Mouse (Mus musculus) olfactory bulb, adult 2 months (tissue): ENCODE measurements at regions not wholly inside any gene's neighbourhood (a gene's known extent, or its start where the extent isn't known, plus 50 kb on each side); places are given as distances from the start of the nearest gene placed in this dataset.
"Not testable (repeated sequence)": the region's sequence is repeated elsewhere in the genome, so short reads cannot be mapped to it uniquely, and the experiment has no call there.

Source experiments
- H3K27ac ChIP-seq: fragments of 200-500 bp; 2 replicates; pipeline ENCODE4 v1.5.1; 2012; ENCODE audit warnings: low read depth, low read length; ENCODE audit not compliant: insufficient read depth
- H3K4me1 ChIP-seq: fragments of 200-500 bp; 2 replicates; pipeline ENCODE4 v1.6.1; 2012; ENCODE audit warnings: low read length; ENCODE audit not compliant: control insufficient read depth, insufficient read depth
- H3K4me3 ChIP-seq: fragments of 200-500 bp; 2 replicates; pipeline ENCODE4 v1.5.1; 2012; ENCODE audit warnings: mild to moderate bottlenecking, low read depth, low read length, moderate library complexity; ENCODE audit not compliant: insufficient read depth
- CTCF ChIP-seq: fragments of 200-500 bp; IDR thresholded peaks from 2 replicates; pipeline ENCODE4 v1.5.1; 2012; ENCODE audit warnings: low read depth, mild to moderate bottlenecking, low read length, moderate library complexity; ENCODE audit not compliant: insufficient read depth
- POLR2A ChIP-seq: fragments of 200-500 bp; IDR thresholded peaks from 2 replicates; pipeline ENCODE4 v1.6.1; 2012; ENCODE audit warnings: mild to moderate bottlenecking, low read depth, low read length, moderate library complexity; ENCODE audit not compliant: insufficient read depth
- WGBS: fragments of 180-500 bp; shearing (Covaris S2); methylation state at CpG from one replicate; pipeline ENCODE4 v1.1.7; 2018; 5-methylcytosine and 5-hydroxymethylcytosine counted together

DNA sequence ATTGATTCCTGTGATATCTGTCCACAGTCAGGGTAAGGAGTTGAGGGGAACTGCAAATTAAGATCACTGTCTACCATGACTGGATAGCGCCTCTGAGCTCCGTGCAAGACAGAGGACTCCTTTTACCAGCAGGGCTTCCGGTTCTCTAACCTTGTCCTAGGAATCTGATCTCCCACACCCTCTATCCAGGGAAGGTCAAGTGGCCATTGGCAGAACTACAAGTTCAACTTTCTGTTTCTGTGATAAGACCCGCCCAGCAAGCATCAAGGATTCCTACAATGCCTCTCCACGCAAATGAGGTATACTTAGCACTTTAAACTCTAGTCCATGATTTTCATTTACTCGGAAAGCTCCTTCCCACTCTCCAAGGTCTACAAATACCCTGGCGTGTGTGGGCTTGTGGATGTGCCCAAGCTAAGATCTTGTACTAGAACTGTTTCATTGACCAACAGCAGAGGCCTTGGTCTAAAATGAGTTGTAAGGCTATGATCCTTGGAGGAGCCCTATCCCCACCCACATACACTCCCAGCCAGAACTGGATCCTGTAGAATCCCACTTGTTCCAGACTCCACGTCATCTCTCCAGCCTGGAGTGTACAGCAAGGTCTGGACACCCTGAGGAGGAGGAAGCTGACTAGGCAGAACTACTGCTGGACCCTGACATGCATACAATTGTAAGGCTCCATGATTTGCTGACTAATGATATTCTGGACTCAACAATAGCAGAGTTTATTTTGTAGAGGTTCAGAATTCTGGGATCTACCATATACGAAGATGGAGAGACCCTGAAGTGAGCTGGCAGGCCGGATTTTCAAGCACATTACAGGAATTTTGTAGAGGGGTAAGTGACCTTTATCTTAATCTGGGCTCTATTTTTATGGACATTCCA is 190.8 kb upstream of the Phyhipl start:
- Histone ChIP-seq H3K27ac (no peak overlapping the region), H3K4me1 (no peaks in the 10 kb centered on the region), H3K4me3 (no peak overlapping the region)
- TF ChIP-seq CTCF (no peak), POLR2A (no peak)
- WGBS = 88% methylated on average over 10 of the region's 10 CpGs

DNA sequence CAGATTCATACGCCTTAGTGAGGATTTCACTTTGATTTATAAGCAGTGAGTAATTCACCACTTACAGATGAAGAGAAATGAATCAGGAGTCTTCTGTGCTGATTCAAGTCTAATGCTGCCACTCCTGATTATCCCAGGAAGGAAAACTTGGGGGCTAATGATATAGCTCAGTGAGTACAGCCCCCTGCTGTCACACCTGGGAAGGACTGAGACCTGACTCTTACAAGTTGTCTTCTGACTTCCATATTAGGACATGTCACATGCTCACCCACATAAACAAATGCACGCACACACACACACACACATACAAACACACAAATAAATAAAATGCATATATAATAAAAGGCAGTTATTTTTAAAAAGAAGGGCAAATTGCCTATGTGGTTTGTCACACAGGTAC is 188.1 kb upstream of the Phyhipl start:
- 98% methylated on average over 2 of the region's 2 CpGs for WGBS
- TF ChIP-seq CTCF = no peak
- no peak for TF ChIP-seq POLR2A
- Histone ChIP-seq H3K27ac (no peak overlapping the region), H3K4me3 (no peak overlapping the region), H3K4me1 (no peaks in the 10 kb centered on the region)

DNA sequence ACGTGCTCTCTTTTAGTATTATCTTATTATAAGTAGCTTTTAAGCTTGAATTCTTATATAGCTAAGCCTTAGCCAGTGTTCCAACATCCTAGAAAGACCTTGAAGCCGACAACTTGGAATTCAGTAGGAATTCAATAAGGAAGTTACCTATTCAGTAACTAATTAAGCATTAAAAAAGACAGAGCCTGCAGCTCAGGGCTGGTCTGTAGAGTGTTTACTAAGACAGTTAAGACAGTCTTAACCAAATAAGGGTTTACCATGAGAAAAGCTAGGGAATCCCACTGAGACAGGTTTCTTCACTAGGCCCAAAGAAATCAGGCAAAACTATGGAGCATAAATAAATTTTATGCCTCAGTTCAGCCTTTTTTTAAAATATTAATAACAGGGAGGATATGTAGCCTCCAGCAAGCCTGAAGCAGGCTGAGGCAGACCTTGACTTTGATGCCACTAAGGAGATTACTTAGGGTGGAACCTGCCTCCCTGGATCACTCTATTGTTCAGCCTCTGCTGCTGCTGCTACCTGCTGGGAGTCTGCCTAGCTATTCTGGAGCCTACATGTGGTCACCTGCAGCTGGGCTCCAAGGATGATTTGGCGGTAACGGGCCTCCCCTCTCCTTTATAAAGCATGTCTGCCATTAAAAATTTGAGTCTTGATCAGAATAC is 186.5 kb upstream of the Phyhipl start:
- TF ChIP-seq CTCF (no peak), POLR2A (no peak)
- H3K4me1 ChIP-seq = no peaks in the 10 kb centered on the region
- no peak overlapping the region for H3K4me3 ChIP-seq
- 91% methylated on average over 4 of the region's 4 CpGs for WGBS
- H3K27ac ChIP-seq = no peak overlapping the region

DNA sequence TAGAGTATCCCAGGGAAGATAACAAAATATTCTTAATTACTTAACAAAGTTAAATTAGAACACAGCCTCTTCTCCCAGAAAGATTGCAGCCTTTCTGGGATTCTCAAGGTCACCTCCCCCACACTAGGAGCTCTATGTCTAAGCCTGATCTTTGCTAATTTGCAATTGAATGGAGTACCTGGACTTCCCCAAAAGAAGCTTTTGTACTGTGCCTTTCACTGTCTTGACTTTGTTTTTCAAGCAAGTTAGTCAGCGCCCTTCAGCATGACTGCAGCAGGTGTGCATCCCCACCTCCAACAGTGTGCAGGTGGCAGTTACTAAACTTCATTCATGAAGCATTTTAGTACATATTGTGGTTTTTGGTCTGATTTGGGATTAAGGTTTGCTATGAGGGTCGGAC is 185.4 kb upstream of the Phyhipl start:
- H3K4me3 ChIP-seq, H3K4me1 ChIP-seq, H3K27ac ChIP-seq: not testable (repeated sequence)
- WGBS = 97% methylated on average over 2 of the region's 2 CpGs

DNA sequence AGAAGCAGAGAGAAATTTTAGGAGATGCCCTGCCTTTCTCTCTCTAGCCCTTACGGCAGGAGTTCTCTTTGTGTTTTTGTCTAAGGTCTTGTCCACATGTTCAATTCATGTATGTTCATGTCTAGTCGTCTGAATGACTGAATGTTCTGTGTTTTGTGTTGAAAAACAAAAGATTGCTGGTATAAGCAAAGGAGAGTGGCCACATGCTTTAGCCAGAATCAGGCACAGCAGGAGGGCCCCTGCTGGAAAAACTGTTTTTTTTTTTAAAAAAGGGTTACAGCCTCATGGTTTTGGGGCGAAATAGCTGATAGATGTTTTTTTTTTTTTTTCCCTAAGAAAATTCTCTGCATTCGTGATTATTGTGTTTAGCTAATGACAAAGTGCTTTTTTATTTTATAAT is 182.4 kb upstream of the Phyhipl start:
- WGBS = 77% methylated on average over 4 of the region's 4 CpGs
- no peaks in the 10 kb centered on the region for H3K4me1 ChIP-seq
- TF ChIP-seq POLR2A (no peak), CTCF (no peak)
- no peak overlapping the region for H3K4me3 ChIP-seq
- no peak overlapping the region for H3K27ac ChIP-seq

DNA sequence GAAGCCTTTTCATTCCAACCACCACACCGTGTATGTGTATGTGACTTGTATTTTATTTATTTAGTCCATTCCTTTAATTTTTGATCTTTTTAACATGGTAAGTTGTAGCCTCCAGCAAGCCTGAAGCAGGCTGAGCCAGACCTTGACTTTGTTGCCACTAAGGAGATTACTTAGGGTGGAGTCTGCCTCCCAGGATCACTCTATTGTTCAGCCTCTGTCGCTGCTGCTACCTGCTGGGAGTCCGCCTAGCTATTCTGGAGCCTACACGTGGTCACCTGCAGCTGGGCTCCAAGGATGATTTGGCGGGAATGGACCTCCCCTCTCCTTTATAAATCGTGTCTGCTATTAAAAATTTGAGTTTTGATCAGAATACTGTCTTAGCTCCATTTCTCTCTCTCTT is 181.6 kb upstream of the Phyhipl start:
- 79% methylated on average over 6 of the region's 6 CpGs for WGBS
- TF ChIP-seq CTCF (no peak), POLR2A (no peak)
- Histone ChIP-seq H3K4me1 (no peaks in the 10 kb centered on the region), H3K27ac (no peak overlapping the region), H3K4me3 (no peak overlapping the region)

DNA sequence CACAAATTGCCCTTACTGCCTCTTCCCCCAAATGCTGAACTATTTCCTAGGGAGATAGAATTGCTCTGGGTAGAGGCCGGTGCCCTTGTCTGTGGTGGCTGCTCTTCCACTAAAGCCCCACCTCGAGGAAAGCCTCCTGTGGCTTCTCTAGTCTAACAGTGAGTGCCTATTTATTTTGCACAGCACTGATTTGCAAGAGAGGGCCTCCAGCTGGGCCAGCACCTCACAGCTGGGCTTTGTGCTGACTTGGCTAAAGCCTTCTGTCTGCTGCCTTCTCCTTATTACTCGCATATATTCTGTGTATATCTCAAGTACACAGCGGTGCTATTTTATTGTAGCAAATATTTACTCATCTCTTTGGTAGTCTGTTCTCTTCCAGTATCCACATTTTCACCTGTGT is 176.9 kb upstream of the Phyhipl start:
- 38% methylated on average over 4 of the region's 4 CpGs for WGBS
- Histone ChIP-seq H3K4me1 (no peaks in the 10 kb centered on the region), H3K4me3 (no peak overlapping the region), H3K27ac (no peak overlapping the region)
- TF ChIP-seq CTCF = no peak
- TF ChIP-seq POLR2A = no peak

DNA sequence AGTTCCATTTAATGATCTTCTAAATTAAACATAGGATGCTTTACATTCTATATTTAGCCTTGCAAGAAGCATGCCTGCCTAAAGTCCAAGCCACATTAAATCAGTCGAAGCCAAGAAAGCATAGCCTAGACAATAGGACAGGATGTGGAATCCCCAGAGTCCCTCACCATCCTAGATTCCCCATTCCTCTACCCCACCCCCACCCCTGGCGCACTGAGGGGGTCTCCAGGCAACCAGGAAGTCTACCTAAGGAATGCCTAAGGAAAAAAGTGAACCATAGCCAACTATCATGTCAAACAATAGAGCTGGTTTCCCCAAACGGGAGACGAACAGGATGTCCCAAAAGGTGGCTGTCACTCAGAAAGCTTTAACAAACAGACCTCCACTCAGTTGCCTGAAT is 172.5 kb upstream of the Phyhipl start:
- Histone ChIP-seq H3K27ac (no peak overlapping the region), H3K4me3 (no peak overlapping the region), H3K4me1 (no peaks in the 10 kb centered on the region)
- TF ChIP-seq CTCF (no peak), POLR2A (no peak)
- WGBS = 49% methylated on average over 4 of the region's 4 CpGs

DNA sequence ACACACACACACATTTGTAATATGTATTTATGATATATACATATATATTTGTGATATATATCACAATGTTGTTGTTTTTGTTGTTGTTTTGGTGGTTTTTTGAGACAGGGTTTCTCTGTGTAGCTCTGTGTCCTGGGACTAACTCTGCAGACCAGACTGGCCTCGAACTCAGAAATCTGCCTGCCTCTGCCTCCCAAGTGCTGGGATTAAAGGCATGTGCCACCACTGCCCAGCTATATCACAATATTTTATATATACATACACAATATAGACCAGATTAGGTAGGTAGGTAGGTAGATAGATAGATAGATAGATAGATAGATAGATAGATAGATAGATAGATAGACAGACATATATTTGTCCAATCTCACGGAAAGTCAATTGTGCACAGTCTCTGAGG is 171.8 kb upstream of the Phyhipl start:
- WGBS = 97% methylated on average over 2 of the region's 2 CpGs
- H3K27ac ChIP-seq, H3K4me3 ChIP-seq, H3K4me1 ChIP-seq: not testable (repeated sequence)

DNA sequence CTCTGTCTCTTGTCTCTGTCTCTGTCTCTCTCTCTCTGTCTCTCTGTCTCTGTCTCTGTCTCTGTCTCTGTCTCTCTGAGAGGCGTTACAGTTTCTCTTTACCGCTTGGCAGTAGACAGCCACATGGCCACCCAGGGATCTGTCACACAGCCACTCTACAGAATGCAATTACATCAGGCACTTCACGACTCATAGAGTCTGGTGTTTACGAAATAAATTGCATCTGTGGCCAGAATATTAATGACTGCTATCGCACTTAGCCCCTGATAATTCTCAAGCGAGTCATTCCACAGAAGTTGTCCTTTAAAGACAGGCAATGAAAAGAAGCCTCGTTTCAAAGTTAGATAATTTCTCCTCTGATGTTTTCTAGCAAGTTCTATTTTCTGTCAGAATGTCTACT is 170.9 kb upstream of the Phyhipl start:
- TF ChIP-seq CTCF (no peak), POLR2A (no peak)
- WGBS = 40% methylated on average over 7 of the region's 7 CpGs
- no peak overlapping the region for H3K27ac ChIP-seq
- H3K4me3 ChIP-seq = no peak overlapping the region
- no peaks in the 10 kb centered on the region for H3K4me1 ChIP-seq
